Mouse (Mus musculus) liver, embryonic 13.5 days (tissue): Measurements from ENCODE around the gene Apc2. TPM values are rescaled to one million over a fixed set of nuclear protein-coding genes. Genes with fewer than 3 reads are reported as not detected.

Experiments
- ATAC-seq: fragments of 200-750 bp; cut with Nextera tagmentation; 2 replicates; pipeline ENCODE4 v1.8.0; 2017; ENCODE audit warnings: low read depth, mild to moderate bottlenecking, moderate number of reproducible peaks, moderate library complexity
- DNase-seq: peaks from one replicate; pipeline ENCODE4 v3.0.0; 2022
- H3K27ac ChIP-seq: fragments of 300-500 bp; sonication (generic); 2 replicates; pipeline ENCODE4 v1.5.1; 2015; ENCODE audit warnings: moderate library complexity, mild to moderate bottlenecking, inconsistent platforms
- H3K27me3 ChIP-seq: fragments of 300-500 bp; sonication (generic); 2 replicates; pipeline ENCODE4 v1.6.1; 2015; ENCODE audit warnings: mild to moderate bottlenecking, inconsistent platforms
- H3K36me3 ChIP-seq: fragments of 300-500 bp; sonication (generic); 2 replicates; pipeline ENCODE4 v1.6.1; 2015; ENCODE audit warnings: mild to moderate bottlenecking, inconsistent platforms
- H3K4me1 ChIP-seq: fragments of 300-500 bp; sonication (generic); replicated peaks from 2 replicates; pipeline ENCODE4 v1.6.1; 2015; ENCODE audit warnings: inconsistent platforms
- H3K4me2 ChIP-seq: fragments of 300-500 bp; sonication (generic); 2 replicates; pipeline ENCODE4 v1.6.1; 2015; ENCODE audit warnings: inconsistent platforms, mild to moderate bottlenecking, moderate library complexity
- H3K4me3 ChIP-seq: fragments of 300-500 bp; sonication (generic); replicated peaks from 2 replicates; pipeline ENCODE4 v1.5.1; 2015; ENCODE audit warnings: mild to moderate bottlenecking, inconsistent platforms
- H3K9ac ChIP-seq: fragments of 300-500 bp; sonication (generic); 2 replicates; pipeline ENCODE4 v1.6.1; 2015; ENCODE audit warnings: mild to moderate bottlenecking, inconsistent platforms
- H3K9me3 ChIP-seq: fragments of 300-500 bp; sonication (generic); replicated peaks from 2 replicates; pipeline ENCODE4 v1.6.1; 2016; ENCODE audit warnings: inconsistent platforms
- WGBS: fragments of 180-500 bp; shearing (Covaris S2); methylation state at CpG from one replicate; pipeline ENCODE4 v1.1.7; 2015; ENCODE audit not compliant: insufficient replicate concordance; 5-methylcytosine and 5-hydroxymethylcytosine counted together
- polyA plus RNA-seq: library from polyadenylated mRNA; unstranded; fragments of >200 nt; fragmentation: Nextera tagmentation; extraction: Ambion mirVana; gene quantifications from 2 replicates; pipeline ENCODE4 v1.2.1, GENCODE M21; 2015

The Apc2 gene
- polyA plus RNA-seq, 1 experiment from 2014 or later = 0.24 TPM

- H3K27me3 ChIP-seq = peaks cover 85% of the 10 kb centered on the region
- no peaks in the 10 kb centered on the region for H3K9me3 ChIP-seq
- peak within 1 kb of the TSS; percentile 78 for H3K4me2 ChIP-seq
- H3K4me3 ChIP-seq = peak within 1 kb of the TSS; percentile 57
- H3K4me1 ChIP-seq = peaks cover 79% of the 10 kb centered on the region
- H3K36me3 ChIP-seq = no peaks in the 10 kb centered on the region
- H3K9ac ChIP-seq = peak within 1 kb of the TSS; percentile 66
- ATAC-seq = peak; percentile 16; the same call in 1 of the 2 replicates
- no peak within 1 kb of the TSS for H3K27ac ChIP-seq
- 1% methylated on average over 42 of the region's 42 CpGs for WGBS
- DNase-seq = peak; percentile 72
Observed at GRCm38 (mm10) chr10:80348244-80348781, 52.5 kb downstream of the Apc2 start, which contains the start of gene Adamtsl5. Gene Adamtsl5 (minus strand): TSS chr10:80348412.

- Histone ChIP-seq H3K27me3 (peaks cover 88% of the 10 kb centered on the region), H3K9ac (no peak overlapping the region), H3K4me1 (peaks cover 72% of the 10 kb centered on the region), H3K36me3 (no peaks in the 10 kb centered on the region), H3K9me3 (no peaks in the 10 kb centered on the region), H3K27ac (no peak overlapping the region), H3K4me2 (peak overlapping the region; percentile 78), H3K4me3 (no peak overlapping the region)
- no peak for DNase-seq
- 25% methylated on average over 26 of the region's 26 CpGs for WGBS
- no peak for ATAC-seq
Observed at GRCm38 (mm10) chr10:80348981-80349380, 53.2 kb downstream of the Apc2 start.

- Histone ChIP-seq H3K27ac (no peak overlapping the region), H3K36me3 (no peaks in the 10 kb centered on the region), H3K4me1 (peaks cover 59% of the 10 kb centered on the region), H3K9me3 (no peaks in the 10 kb centered on the region), H3K4me3 (no peak overlapping the region), H3K4me2 (no peak overlapping the region), H3K27me3 (peaks cover 96% of the 10 kb centered on the region), H3K9ac (no peak overlapping the region)
- WGBS = 1% methylated on average over 7 of the region's 7 CpGs
- peak; percentile 78 for ATAC-seq
- DNase-seq = peak; percentile 81
Observed at GRCm38 (mm10) chr10:80350292-80350691, 54.5 kb downstream of the Apc2 start.

GRCm38 (mm10) chr10:80351896-80352295 lies 56.1 kb downstream of the Apc2 start:
- no peak overlapping the region for H3K4me2 ChIP-seq
- no peak overlapping the region for H3K9ac ChIP-seq
- H3K9me3 ChIP-seq = no peaks in the 10 kb centered on the region
- 21% methylated on average over 11 of the region's 11 CpGs for WGBS
- no peak overlapping the region for H3K27ac ChIP-seq
- DNase-seq (no peak), ATAC-seq (no peak)
- H3K4me3 ChIP-seq = no peak overlapping the region
- peaks cover 98% of the 10 kb centered on the region for H3K27me3 ChIP-seq
- no peaks in the 10 kb centered on the region for H3K36me3 ChIP-seq
- H3K4me1 ChIP-seq = peaks cover 54% of the 10 kb centered on the region

GRCm38 (mm10) chr10:80352727-80353126 lies 57.0 kb downstream of the Apc2 start:
- Histone ChIP-seq H3K9me3 (no peaks in the 10 kb centered on the region), H3K4me1 (peaks cover 53% of the 10 kb centered on the region), H3K36me3 (no peaks in the 10 kb centered on the region), H3K4me2 (no peak overlapping the region), H3K9ac (0 out of 2 replicates have a peak overlapping the region, but pooled peaks have one; percentile 9), H3K27ac (no peak overlapping the region), H3K27me3 (peaks cover 99% of the 10 kb centered on the region), H3K4me3 (no peak overlapping the region)
- ATAC-seq (no peak), DNase-seq (no peak)
- 20% methylated on average over 8 of the region's 8 CpGs for WGBS

- H3K36me3 ChIP-seq = no peaks in the 10 kb centered on the region
- ATAC-seq (no peak), DNase-seq (no peak)
- no peak overlapping the region for H3K9ac ChIP-seq
- H3K27me3 ChIP-seq = peaks cover 100% of the 10 kb centered on the region
- H3K4me1 ChIP-seq = peaks cover 40% of the 10 kb centered on the region
- no peak overlapping the region for H3K4me2 ChIP-seq
- no peak overlapping the region for H3K27ac ChIP-seq
- no peak overlapping the region for H3K4me3 ChIP-seq
- H3K9me3 ChIP-seq = no peaks in the 10 kb centered on the region
- 13% methylated on average over 9 of the region's 9 CpGs for WGBS
Observed at GRCm38 (mm10) chr10:80355431-80355830, 59.7 kb downstream of the Apc2 start.

- Histone ChIP-seq H3K36me3 (no peaks in the 10 kb centered on the region), H3K4me2 (peak within 1 kb of the TSS; percentile 32), H3K27me3 (peaks cover 100% of the 10 kb centered on the region), H3K27ac (no peak within 1 kb of the TSS), H3K9me3 (no peaks in the 10 kb centered on the region), H3K4me1 (peaks cover 35% of the 10 kb centered on the region), H3K4me3 (peak within 1 kb of the TSS; percentile 30), H3K9ac (no peak within 1 kb of the TSS)
- ATAC-seq = no peak
- WGBS = 2% methylated on average over 52 of the region's 53 CpGs
- DNase-seq = no peak
Observed at GRCm38 (mm10) chr10:80356001-80356682, 60.4 kb downstream of the Apc2 start, which contains the start of gene Plk5. Gene Plk5 (plus strand): TSS chr10:80356459.

GRCm38 (mm10) chr10:80356737-80357136 lies 61.0 kb downstream of the Apc2 start:
- H3K9me3 ChIP-seq = no peaks in the 10 kb centered on the region
- ATAC-seq = no peak
- no peaks in the 10 kb centered on the region for H3K36me3 ChIP-seq
- no peak overlapping the region for H3K27ac ChIP-seq
- no peak for DNase-seq
- peaks cover 32% of the 10 kb centered on the region for H3K4me1 ChIP-seq
- peak overlapping the region; percentile 30 for H3K4me3 ChIP-seq
- H3K4me2 ChIP-seq = peak overlapping the region; percentile 32
- no peak overlapping the region for H3K9ac ChIP-seq
- WGBS = 3% methylated on average over 34 of the region's 34 CpGs
- peaks cover 96% of the 10 kb centered on the region for H3K27me3 ChIP-seq

- Histone ChIP-seq H3K4me1 (peaks cover 26% of the 10 kb centered on the region), H3K9me3 (no peaks in the 10 kb centered on the region), H3K27me3 (peaks cover 92% of the 10 kb centered on the region), H3K27ac (no peak overlapping the region), H3K36me3 (no peaks in the 10 kb centered on the region), H3K4me3 (no peak overlapping the region), H3K9ac (no peak overlapping the region), H3K4me2 (0 out of 2 replicates have a peak overlapping the region, but pooled peaks have one; percentile 33)
- ATAC-seq = no peak
- DNase-seq = no peak
- WGBS = 27% methylated on average over 7 of the region's 7 CpGs
Observed at GRCm38 (mm10) chr10:80357336-80357735, 61.6 kb downstream of the Apc2 start.

GRCm38 (mm10) chr10:80357994-80358639 lies 62.3 kb downstream of the Apc2 start:
- WGBS = 9% methylated on average over 31 of the region's 31 CpGs
- Histone ChIP-seq H3K36me3 (no peaks in the 10 kb centered on the region), H3K9me3 (no peaks in the 10 kb centered on the region), H3K4me3 (peak overlapping the region; percentile 15; the same call in 1 of the 2 replicates), H3K27ac (no peak overlapping the region), H3K4me2 (peak overlapping the region; percentile 33), H3K27me3 (peaks cover 92% of the 10 kb centered on the region), H3K9ac (no peak overlapping the region), H3K4me1 (peaks cover 19% of the 10 kb centered on the region)
- ATAC-seq = no peak
- no peak for DNase-seq

- no peak overlapping the region for H3K4me3 ChIP-seq
- H3K27me3 ChIP-seq = peaks cover 90% of the 10 kb centered on the region
- H3K9ac ChIP-seq = no peak overlapping the region
- no peaks in the 10 kb centered on the region for H3K36me3 ChIP-seq
- no peak for ATAC-seq
- DNase-seq = no peak
- H3K4me2 ChIP-seq = no peak overlapping the region
- H3K27ac ChIP-seq = no peak overlapping the region
- no peaks in the 10 kb centered on the region for H3K4me1 ChIP-seq
- WGBS = 46% methylated on average over 6 of the region's 6 CpGs
- H3K9me3 ChIP-seq = no peaks in the 10 kb centered on the region
Observed at GRCm38 (mm10) chr10:80363734-80364133, 68.0 kb downstream of the Apc2 start.
